Mouse (Mus musculus) activated CD4-positive, CD25-positive, alpha-beta regulatory T cell (primary cell): ENCODE results near the gene Slc37a4. TPM values are rescaled to one million over a fixed set of nuclear protein-coding genes. Genes with fewer than 3 reads are reported as not detected.

ENCODE experiments used
- polyA plus RNA-seq, 2 experiments: library from polyadenylated mRNA; unstranded; fragments of 100-300 nt; shearing (Covaris generic); gene quantifications; one replicate each; pipeline ENCODE4 v1.2.1; 2017

The Slc37a4 gene
- 10 to 100 TPM; 29.2 to 31.4 TPM for polyA plus RNA-seq

DNA sequence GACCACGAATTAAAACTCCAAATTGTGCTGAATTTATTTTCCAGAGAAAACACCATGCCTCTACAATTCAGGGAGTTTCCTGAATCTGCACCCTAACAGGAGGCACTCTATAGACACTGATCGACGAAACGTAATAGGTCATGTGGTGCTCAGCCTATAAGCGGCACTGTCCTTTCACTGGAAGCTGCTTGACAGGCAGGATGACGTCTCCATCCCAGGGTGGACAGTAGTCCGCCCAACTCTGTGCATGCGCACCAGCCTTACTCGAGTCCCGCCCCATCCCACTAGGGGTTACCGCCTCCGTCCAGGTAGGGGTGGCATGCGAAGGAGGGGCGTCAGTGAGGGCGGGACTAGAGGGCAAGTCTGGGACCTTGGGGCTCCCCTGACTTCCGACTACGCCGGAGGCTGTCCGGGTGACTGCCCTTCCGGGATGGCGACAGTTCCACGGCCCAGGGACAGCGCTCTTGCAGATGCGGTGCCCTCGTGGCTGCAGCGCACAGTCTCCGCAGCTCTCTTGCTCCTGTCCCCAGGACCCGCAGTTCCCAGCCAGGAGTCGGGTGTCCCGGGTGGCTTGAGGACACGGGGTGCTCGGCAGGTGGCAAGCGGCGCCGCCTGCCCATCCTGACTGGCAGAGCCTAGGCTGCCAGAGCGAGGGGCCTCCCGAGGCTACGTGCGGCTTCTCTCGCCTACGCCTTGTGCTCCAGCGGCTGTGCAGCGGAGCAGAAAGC is at the start of gene Slc37a4:
TSS of gene Slc37a4 (plus strand) at position 169 of the 728 bp plus-strand sequence.

GRCm38 (mm10) chr9:44361190-44361917 is 35.3 kb upstream of the Slc37a4 start, which contains the start of gene Vps11:
Vps11 (minus strand) TSS chr9:44361670.

DNA sequence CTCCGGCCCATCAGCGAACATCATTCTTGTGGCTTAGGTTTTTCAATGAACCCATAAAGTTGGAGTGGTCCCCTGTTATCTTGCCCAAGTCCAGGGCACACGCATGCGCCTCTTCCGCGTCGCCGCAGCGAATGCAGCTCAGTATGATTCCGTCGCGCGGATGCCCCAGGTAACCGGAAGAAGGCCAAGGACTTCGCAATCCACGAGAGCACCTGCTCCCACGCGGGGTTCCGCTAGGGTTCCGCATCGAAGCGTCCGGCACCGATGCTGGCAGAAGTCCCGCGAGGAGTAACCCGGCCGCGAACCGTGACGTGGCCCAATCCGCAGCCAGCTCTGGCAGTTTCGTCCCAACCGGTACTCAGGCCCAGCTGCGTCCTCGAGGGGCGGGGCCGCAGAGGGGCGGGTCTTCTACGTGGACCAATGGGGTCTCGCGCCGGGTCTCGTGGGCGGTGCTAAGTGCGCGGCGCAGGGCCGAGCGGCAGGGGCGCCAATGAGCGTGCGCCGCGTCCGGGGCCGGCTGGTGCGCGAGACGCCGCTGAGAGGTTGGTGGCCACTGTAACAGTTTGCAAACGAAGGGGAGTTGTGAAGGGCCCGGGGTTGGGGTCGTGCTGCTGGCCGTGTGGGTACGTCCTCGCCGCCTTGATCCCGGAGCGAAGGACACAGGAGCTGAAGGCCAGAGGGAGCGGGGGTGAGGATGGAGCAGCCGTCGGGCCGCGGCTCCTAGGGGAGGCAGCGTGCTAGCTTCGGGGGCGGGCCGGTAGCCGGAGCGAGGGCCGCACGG is 17.4 kb upstream of the Slc37a4 start, which contains the start of gene Hyou1:
TSS of gene Hyou1 (plus strand) at position 437 of the 781 bp plus-strand sequence.

DNA sequence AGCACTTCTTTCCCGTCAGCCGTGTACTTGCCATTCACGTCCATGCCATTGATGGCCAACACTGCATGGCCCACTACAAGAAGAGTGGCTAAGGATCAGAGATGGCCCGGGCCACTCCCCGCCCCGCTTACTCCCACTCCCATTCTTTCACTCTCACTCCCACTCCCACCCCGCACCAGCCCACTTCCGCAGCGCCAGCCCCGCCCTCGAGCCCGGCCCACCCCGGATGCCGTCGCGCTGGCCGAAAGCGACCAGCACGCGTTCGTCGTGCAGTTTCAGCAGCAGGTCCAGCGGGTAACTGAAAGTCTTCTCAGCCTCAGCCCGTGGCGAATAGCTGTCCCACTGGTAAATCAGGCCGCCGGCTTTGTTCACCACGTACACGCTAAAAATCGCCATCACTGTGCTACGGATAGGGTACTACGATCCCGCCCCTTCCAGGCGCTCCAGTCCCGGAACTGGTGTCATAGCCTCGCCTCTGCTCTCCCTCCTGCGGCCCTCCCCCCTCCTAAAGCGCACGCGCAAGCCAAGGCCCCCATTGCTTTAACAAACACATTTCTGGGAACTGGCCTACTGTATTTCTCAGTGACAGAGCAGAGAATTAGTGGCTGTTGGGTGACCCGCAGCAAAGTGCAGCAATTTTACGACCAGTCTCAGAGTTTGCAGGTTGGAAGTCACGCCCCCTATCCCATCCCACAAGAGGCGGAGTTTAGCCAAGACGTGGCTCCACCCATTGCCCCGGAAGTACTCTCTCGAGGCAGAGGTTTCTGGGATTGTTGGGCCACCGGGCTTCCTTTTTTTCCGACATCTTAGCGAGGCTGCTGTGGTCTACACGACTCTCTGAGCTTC is 10.5 kb downstream of the Slc37a4 start, which contains the start of the genes Rps25 and Trappc4:
TSS of gene Rps25 (plus strand) at position 234 of the 846 bp plus-strand sequence.
TSS of gene Trappc4 (minus strand) at position 695 of the 846 bp plus-strand sequence.

DNA sequence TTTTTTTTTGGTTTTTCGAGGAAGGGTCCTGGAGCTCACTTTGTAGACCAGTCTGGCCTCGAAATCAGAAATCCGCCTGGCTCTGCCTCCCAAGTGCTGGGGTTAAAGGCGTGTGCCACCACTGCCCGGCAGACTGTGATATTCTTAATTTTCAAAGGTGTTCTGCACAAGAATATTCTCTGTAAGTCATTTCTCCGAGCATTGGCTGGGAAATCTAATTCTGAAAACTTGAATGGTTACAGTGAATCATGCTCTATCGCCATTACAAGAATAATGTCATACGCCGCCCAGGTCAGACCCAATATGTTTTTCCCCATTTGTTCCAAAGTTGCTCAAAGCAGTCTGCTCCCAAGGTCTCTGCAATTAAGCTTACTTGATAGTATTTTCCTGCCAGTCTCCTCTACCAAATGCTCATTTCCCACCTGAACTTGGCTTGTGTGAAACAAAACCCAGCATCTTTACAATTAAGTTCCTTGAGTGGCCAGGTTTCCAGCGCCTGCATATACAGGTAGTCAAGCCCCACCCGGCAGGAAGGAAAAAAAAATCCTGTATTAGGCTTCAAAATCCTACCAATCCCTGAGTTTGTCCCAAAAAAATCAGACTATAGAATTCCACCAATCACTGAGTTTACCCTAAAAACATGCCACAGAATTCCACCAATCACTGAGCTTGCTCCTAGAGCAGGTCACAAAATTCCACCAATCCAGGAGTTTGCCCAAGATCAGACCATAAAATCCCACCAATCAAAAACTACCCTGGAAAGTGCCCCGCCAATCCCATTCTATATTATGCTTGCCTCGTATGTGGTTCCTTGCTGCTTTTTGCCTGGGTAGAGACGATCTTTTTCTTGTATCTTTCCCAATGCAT is 22.1 kb downstream of the Slc37a4 start, which contains the start of gene Ccdc84:
TSS of gene Ccdc84 (minus strand) at position 51 of the 867 bp plus-strand sequence.

DNA sequence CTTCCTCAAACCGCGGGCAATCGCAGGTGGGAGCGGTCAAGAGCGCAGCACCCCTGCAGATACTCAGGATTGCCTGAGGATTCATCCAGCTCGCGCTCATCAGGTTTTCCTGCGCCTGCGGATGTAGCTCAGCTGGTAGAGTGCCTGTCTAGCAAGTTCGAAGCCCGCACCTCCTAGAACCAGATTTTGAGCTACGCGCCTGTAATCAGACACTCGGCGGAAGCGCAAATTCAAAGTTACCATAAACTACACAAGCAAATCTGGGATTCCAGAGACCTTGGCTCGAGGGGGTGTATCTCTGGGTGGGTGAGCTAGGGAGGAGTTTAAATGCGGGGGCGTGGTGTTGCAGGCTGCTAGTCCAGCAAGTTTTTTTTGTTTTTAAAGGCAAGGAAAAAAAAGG is 44.3 kb downstream of the Slc37a4 start, which contains the start of gene Foxr1:
TSS of gene Foxr1 (minus strand) at position 176 of the 400 bp plus-strand sequence.

Other genes with a start within 250 kb of the Slc37a4 start
- 10 to 100 TPM; 34.0 to 44.8 TPM for gene Cbl, start 162.8 kb upstream of the Slc37a4 start, polyA plus RNA-seq
- gene Ccdc153, start 156.2 kb upstream of the Slc37a4 start, polyA plus RNA-seq = not detected
- under 1 TPM in 1 of 2 experiments, not detected in 1; 0.29 TPM for gene Pdzd3, start 145.4 kb upstream of the Slc37a4 start, polyA plus RNA-seq
- 10 to 100 TPM in 1 of 2 experiments, 1 to 10 TPM in 1; 4.7 to 19.8 TPM for gene Nlrx1, start 128.3 kb upstream of the Slc37a4 start, polyA plus RNA-seq
- under 1 TPM; 0.23 to 0.47 TPM for gene Abcg4, start 108.2 kb upstream of the Slc37a4 start, polyA plus RNA-seq
- gene Hinfp, start 91.2 kb upstream of the Slc37a4 start, polyA plus RNA-seq = 10 to 100 TPM; 19.1 to 24.3 TPM
- 10 to 100 TPM; 11.9 to 17.2 TPM for gene C2cd2l, start 76.6 kb upstream of the Slc37a4 start, polyA plus RNA-seq
- gene Dpagt1, start 70.8 kb upstream of the Slc37a4 start, polyA plus RNA-seq = 10 to 100 TPM; 21.2 to 25.6 TPM
- 10 to 100 TPM; 91.6 to 95.0 TPM for gene H2afx, start 62.2 kb upstream of the Slc37a4 start, polyA plus RNA-seq
- gene Hmbs, start 52.6 kb upstream of the Slc37a4 start, polyA plus RNA-seq = 10 to 100 TPM; 49.9 to 72.7 TPM
- gene Vps11, start 35.2 kb upstream of the Slc37a4 start, polyA plus RNA-seq = 10 to 100 TPM; 42.5 to 45.4 TPM
- 10 to 100 TPM in 1 of 2 experiments, 1 to 10 TPM in 1; 8.6 to 14.9 TPM for gene Hyou1, start 17.4 kb upstream of the Slc37a4 start, polyA plus RNA-seq
- gene Rps25, start 10.3 kb downstream of the Slc37a4 start, polyA plus RNA-seq = 1,000 to 10,000 TPM; 1,382 to 2,409 TPM
- 100 to 1,000 TPM; 118 to 138 TPM for gene Trappc4, start 10.7 kb downstream of the Slc37a4 start, polyA plus RNA-seq
- 10 to 100 TPM; 53.3 to 67.6 TPM for gene Ccdc84, start 21.7 kb downstream of the Slc37a4 start, polyA plus RNA-seq
- gene Foxr1, start 44.3 kb downstream of the Slc37a4 start, polyA plus RNA-seq = under 1 TPM; 0.19 to 0.75 TPM
- not detected for gene Upk2, start 58.1 kb downstream of the Slc37a4 start, polyA plus RNA-seq
- gene Bcl9l, start 86.0 kb downstream of the Slc37a4 start, polyA plus RNA-seq = 10 to 100 TPM; 14.8 to 24.6 TPM
- gene Cxcr5, start 165.0 kb downstream of the Slc37a4 start, polyA plus RNA-seq = 10 to 100 TPM; 18.4 to 24.1 TPM
- 10 to 100 TPM; 44.8 to 45.3 TPM for gene Ddx6, start 208.0 kb downstream of the Slc37a4 start, polyA plus RNA-seq